Mouse (Mus musculus) megakaryocyte, embryonic 14.5 days (primary cell): ENCODE results near the gene Mturn.

Source experiments
- FLI1 ChIP-seq: IDR thresholded peaks from 2 replicates; pipeline ENCODE4 v1.6.1; 2012; ENCODE audit warnings: low read length, inconsistent platforms, mixed read lengths
- GATA1 ChIP-seq: IDR thresholded peaks from 3 replicates; pipeline ENCODE4 v1.6.1; 2012; ENCODE audit warnings: mixed read lengths, low read length, inconsistent platforms, borderline replicate concordance

DNA sequence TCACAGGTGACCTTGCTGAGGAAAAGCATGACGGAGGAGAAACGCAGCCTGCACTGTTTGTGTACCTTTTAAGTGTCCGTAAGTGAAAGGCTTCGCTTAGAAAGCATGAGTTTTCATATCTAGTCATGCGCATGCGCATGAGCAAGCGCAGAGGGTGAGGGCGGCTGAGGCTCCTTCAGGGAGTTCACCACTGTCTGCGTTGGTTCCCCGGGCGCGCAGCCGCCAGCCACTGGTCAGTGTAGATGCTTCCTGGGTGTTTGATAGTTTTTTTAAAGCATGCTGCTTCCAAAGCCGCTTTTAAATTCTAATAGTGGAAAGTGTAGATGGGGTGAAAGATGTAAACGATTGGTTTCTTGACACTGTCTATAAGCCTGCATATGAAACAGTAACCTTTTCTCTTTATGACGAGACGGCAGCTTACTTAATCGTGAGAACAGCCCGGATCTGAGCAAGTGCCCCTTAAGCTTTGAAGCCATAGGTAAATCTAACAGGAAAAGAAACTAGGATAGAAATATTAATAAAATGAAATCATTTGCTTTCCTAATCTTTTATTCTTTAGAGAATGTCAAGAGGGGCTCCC lies 18.1 kb downstream of the Mturn start:
- TF ChIP-seq GATA1: no peak
- no peak for TF ChIP-seq FLI1
